Mouse (Mus musculus) C2C12 (cell line): ENCODE data around the gene Slc25a48.

Experiments used
- CTCF ChIP-seq: IDR thresholded peaks from one replicate; pipeline ENCODE4 v1.5.1; 2011; ENCODE audit not compliant: control insufficient read depth, insufficient read depth, insufficient read length
- MYOG ChIP-seq: IDR thresholded peaks from one replicate; pipeline ENCODE4 v1.6.1; 2011; ENCODE audit not compliant: control insufficient read depth, insufficient read length; ENCODE audit errors: extremely low read depth

- TF ChIP-seq MYOG (no peak), CTCF (peak; percentile 1)
These were observed 16.0 kb upstream of the Slc25a48 start for GRCm38 (mm10) chr13:56422072-56422723.
